Mouse (Mus musculus) G1E-ER4 (cell line): ENCODE data around the gene Ehbp1l1. TPM values are rescaled to one million over a fixed set of nuclear protein-coding genes. Genes with fewer than 3 reads are reported as not detected.

ENCODE experiments used
- GATA1 ChIP-seq: IDR thresholded peaks from one replicate; pipeline ENCODE4 v1.8.0; 2012; ENCODE audit warnings: low read length, inconsistent platforms
- polyA plus RNA-seq: library from polyadenylated mRNA; stranded (reverse); fragments of >175 nt; gene quantifications from 2 replicates; pipeline ENCODE4 v1.2.3, GENCODE M21; 2012

The Ehbp1l1 gene
- polyA plus RNA-seq, 1 experiment = 97.8 TPM

GRCm38 (mm10) chr19:5668372-5668771 lies 57.7 kb downstream of the Ehbp1l1 start:
- no peak for TF ChIP-seq GATA1

- TF ChIP-seq GATA1 = no peak
These were observed 59.7 kb downstream of the Ehbp1l1 start for GRCm38 (mm10) chr19:5666386-5666785.

- TF ChIP-seq GATA1 = no peak
These were observed 60.7 kb downstream of the Ehbp1l1 start for GRCm38 (mm10) chr19:5665465-5665864.

- no peak for TF ChIP-seq GATA1
These were observed 61.4 kb downstream of the Ehbp1l1 start for GRCm38 (mm10) chr19:5664669-5665257.

- no peak for TF ChIP-seq GATA1
These were observed 62.9 kb downstream of the Ehbp1l1 start, which contains the start of gene Sipa1 for GRCm38 (mm10) chr19:5662981-5663913. TSS of gene Sipa1 (minus strand) at chr19:5663707.

- no peak for TF ChIP-seq GATA1
These were observed 63.8 kb downstream of the Ehbp1l1 start for GRCm38 (mm10) chr19:5662310-5662709.

- TF ChIP-seq GATA1 = no peak
These were observed 65.0 kb downstream of the Ehbp1l1 start for GRCm38 (mm10) chr19:5660942-5661751.

Other genes with a start within 250 kb of the Ehbp1l1 start
- 34.6 and 51.3 TPM in 2 replicates for gene Mus81, start 237.9 kb downstream of the Ehbp1l1 start, polyA plus RNA-seq
- 1,095 and 1,191 TPM in 2 replicates for gene Cfl1, start 235.9 kb downstream of the Ehbp1l1 start, polyA plus RNA-seq
- gene 1700020D05Rik, start 222.5 kb downstream of the Ehbp1l1 start, polyA plus RNA-seq = 0.10 and 0.17 TPM in 2 replicates
- 1.4 and 1.7 TPM in 2 replicates for gene Snx32, start 215.8 kb downstream of the Ehbp1l1 start, polyA plus RNA-seq
- gene Ovol1, start 165.7 kb downstream of the Ehbp1l1 start, polyA plus RNA-seq = not detected in 2 replicates
- 18.6 and 18.8 TPM in 2 replicates for gene Ap5b1, start 158.3 kb downstream of the Ehbp1l1 start, polyA plus RNA-seq
- gene Rnaseh2c, start 124.4 kb downstream of the Ehbp1l1 start, polyA plus RNA-seq = 350 and 521 TPM in 2 replicates
- gene Kat5, start 116.1 kb downstream of the Ehbp1l1 start, polyA plus RNA-seq = 122 and 156 TPM in 2 replicates
- gene Rela, start 88.8 kb downstream of the Ehbp1l1 start, polyA plus RNA-seq = 79.0 and 109 TPM in 2 replicates
- 89.3 and 105 TPM in 2 replicates for gene Sipa1, start 62.6 kb downstream of the Ehbp1l1 start, polyA plus RNA-seq
- 136 and 165 TPM in 2 replicates for gene Map3k11, start 37.6 kb downstream of the Ehbp1l1 start, polyA plus RNA-seq
- gene Pcnx3, start 37.4 kb downstream of the Ehbp1l1 start, polyA plus RNA-seq = 206 and 209 TPM in 2 replicates
- gene Kcnk7, start 21.9 kb downstream of the Ehbp1l1 start, polyA plus RNA-seq = 0.21 and 0.23 TPM in 2 replicates
- gene Fam89b, start 3.3 kb upstream of the Ehbp1l1 start, polyA plus RNA-seq = 71.1 and 79.7 TPM in 2 replicates
- gene Ltbp3, start 14.6 kb upstream of the Ehbp1l1 start, polyA plus RNA-seq = not detected in 2 replicates
- 76.3 and 96.3 TPM in 2 replicates for gene Scyl1, start 45.1 kb upstream of the Ehbp1l1 start, polyA plus RNA-seq
- gene Frmd8, start 149.0 kb upstream of the Ehbp1l1 start, polyA plus RNA-seq = 12.9 and 13.6 TPM in 2 replicates
- 0.15 and 0.64 TPM in 2 replicates for gene Slc25a45, start 151.5 kb upstream of the Ehbp1l1 start, polyA plus RNA-seq
- 0.73 and 1.3 TPM in 2 replicates for gene Tigd3, start 167.8 kb upstream of the Ehbp1l1 start, polyA plus RNA-seq
- gene Dpf2, start 186.7 kb upstream of the Ehbp1l1 start, polyA plus RNA-seq = 34.4 and 70.2 TPM in 2 replicates
- gene Cdc42ep2, start 198.5 kb upstream of the Ehbp1l1 start, polyA plus RNA-seq = 0.39 and 0.43 TPM in 2 replicates
- 45.7 and 48.5 TPM in 2 replicates for gene Pola2, start 237.9 kb upstream of the Ehbp1l1 start, polyA plus RNA-seq